Mouse (Mus musculus) Patski (cell line): ENCODE measurements around the gene Ube2d3. TPM values are rescaled to one million over a fixed set of nuclear protein-coding genes. Genes with fewer than 3 reads are reported as not detected.

Experiments used
- ATAC-seq: fragments of 100-300 bp; one replicate; pipeline ENCODE4 v1.8.0; 2021
- CTCF ChIA-PET: fragments of 350-600 bp; sonication (Branson Sonifier 250); formaldehyde crosslinking; loops from one replicate; lab custom pipeline; 2022; ENCODE audit warnings: inconsistent platforms; lab: Charles Lee
- POLR2A ChIA-PET: fragments of 350-600 bp; sonication (Branson Sonifier 250); formaldehyde crosslinking; loops from one replicate; lab custom pipeline; 2022; ENCODE audit warnings: antibody characterized with exemption, inconsistent platforms; lab: Charles Lee
- DNase-seq: peaks from one replicate; pipeline ENCODE4 v3.0.0-alpha.2; 2011; ENCODE audit warnings: low read depth, low spot score
- H3K27me3 ChIP-seq: fragments of 371-371 bp; one replicate; pipeline ENCODE4 v1.5.1; 2021
- CTCF ChIP-seq: fragments of 100-300 bp; IDR thresholded peaks from one replicate; pipeline ENCODE4 v1.5.1; 2021
- in situ Hi-C: fragments of 300-500 bp; cut with MboI; formaldehyde crosslinking; loops from 3 replicates; pipeline ENCODE4 v1.11.1; 2018; ENCODE audit warnings: low pct_unique_long_range_greater_than_20kb, mixed read lengths
- polyA plus RNA-seq: library from polyadenylated mRNA; unstranded; gene quantifications from one replicate; pipeline ENCODE4 v1.2.3, GENCODE M21; 2021

Ube2d3 gene
- polyA plus RNA-seq, 1 experiment from 2014 or later = 431 TPM

- no peak for TF ChIP-seq CTCF
- ATAC-seq = no peak
- no peak for DNase-seq
- in situ Hi-C loops = no loop called here
- CTCF ChIA-PET = no interaction called here
- no peaks in the 10 kb centered on the region for H3K27me3 ChIP-seq
- POLR2A ChIA-PET = no interaction called here
Measured at GRCm38 (mm10) chr3:135515246-135515645, 77.3 kb downstream of the Ube2d3 start.

GRCm38 (mm10) chr3:135516891-135517290 lies 78.9 kb downstream of the Ube2d3 start:
- no peak for DNase-seq
- ATAC-seq = no peak
- TF ChIP-seq CTCF = no peak
- CTCF ChIA-PET = interaction anchor here (1.0 to 1.6 kb wide), 2 partner anchors 13 to 14 kb away, joined by 3 to 4 read pairs; no protein-coding TSS in a partner anchor
- no peaks in the 10 kb centered on the region for H3K27me3 ChIP-seq
- in situ Hi-C loops = no loop called here
- POLR2A ChIA-PET = no interaction called here

Other genes with a start within 250 kb of the Ube2d3 start
- 35.6 TPM for gene Cenpe, start 225.6 kb upstream of the Ube2d3 start, polyA plus RNA-seq
- 147 TPM for gene Bdh2, start 156.9 kb upstream of the Ube2d3 start, polyA plus RNA-seq
- gene Slc9b2, start 130.4 kb upstream of the Ube2d3 start, polyA plus RNA-seq = not detected
- not detected for gene Slc9b1, start 90.1 kb upstream of the Ube2d3 start, polyA plus RNA-seq
- gene Cisd2, start 14.2 kb upstream of the Ube2d3 start, polyA plus RNA-seq = 37.6 TPM
- 177 TPM for gene Manba, start 47.5 kb downstream of the Ube2d3 start, polyA plus RNA-seq